Mouse (Mus musculus): ENCODE measurements at regions not wholly inside any gene's neighbourhood (a gene's known extent, or its start where the extent isn't known, plus 50 kb on each side); places are given as distances from the start of the nearest gene placed in this dataset.

DNA sequence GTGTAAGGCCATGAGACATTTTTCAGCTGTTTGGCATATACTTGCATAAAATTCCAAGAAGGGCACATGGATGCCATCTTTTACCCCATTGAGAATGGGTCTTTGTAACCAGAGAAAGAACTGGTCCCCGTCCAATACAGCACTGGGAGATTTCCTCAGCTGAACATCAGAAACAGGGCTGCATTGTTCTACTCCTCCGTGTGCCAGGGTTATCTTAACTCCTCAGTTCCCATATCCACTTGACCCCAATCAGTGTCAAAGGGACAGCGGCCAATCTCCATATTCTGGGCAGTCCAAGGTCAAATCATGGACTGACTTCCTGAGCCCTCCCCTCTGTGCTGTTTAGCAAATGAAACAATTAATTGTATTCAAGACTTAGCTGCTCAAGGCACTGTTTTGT is 112.5 kb upstream of the Slco3a1 start:
- TF ChIP-seq CHD2 (IDR thresholded peaks at IDR 0.05; ENCODE audit: low read depth, low read length) (no peak), MAFK (IDR thresholded peaks at IDR 0.05; ENCODE audit: insufficient read depth, low read depth, low read length) (no peak), ZNF384 (IDR thresholded peaks at IDR 0.05; ENCODE audit: low read depth, low read length) (no peak), HCFC1 (IDR thresholded peaks at IDR 0.05; ENCODE audit: borderline replicate concordance, insufficient read depth, low read length) (no peak), ZC3H11A (IDR thresholded peaks at IDR 0.05; ENCODE audit: borderline replicate concordance, low read depth, low read length) (no peak)
